Mouse (Mus musculus) olfactory bulb, adult 2 months (tissue): ENCODE measurements around the gene Tmem40. TPM values are rescaled to one million over a fixed set of nuclear protein-coding genes. Genes with fewer than 3 reads are reported as not detected.

Experiments
- H3K27ac ChIP-seq: fragments of 200-500 bp; 2 replicates; pipeline ENCODE4 v1.5.1; 2012; ENCODE audit warnings: low read depth, low read length; ENCODE audit not compliant: insufficient read depth
- H3K4me1 ChIP-seq: fragments of 200-500 bp; 2 replicates; pipeline ENCODE4 v1.6.1; 2012; ENCODE audit warnings: low read length; ENCODE audit not compliant: control insufficient read depth, insufficient read depth
- H3K4me3 ChIP-seq: fragments of 200-500 bp; 2 replicates; pipeline ENCODE4 v1.5.1; 2012; ENCODE audit warnings: mild to moderate bottlenecking, low read depth, low read length, moderate library complexity; ENCODE audit not compliant: insufficient read depth
- CTCF ChIP-seq: fragments of 200-500 bp; IDR thresholded peaks from 2 replicates; pipeline ENCODE4 v1.5.1; 2012; ENCODE audit warnings: low read depth, mild to moderate bottlenecking, low read length, moderate library complexity; ENCODE audit not compliant: insufficient read depth
- POLR2A ChIP-seq: fragments of 200-500 bp; IDR thresholded peaks from 2 replicates; pipeline ENCODE4 v1.6.1; 2012; ENCODE audit warnings: mild to moderate bottlenecking, low read depth, low read length, moderate library complexity; ENCODE audit not compliant: insufficient read depth
- WGBS: fragments of 180-500 bp; shearing (Covaris S2); methylation state at CpG from one replicate; pipeline ENCODE4 v1.1.7; 2018; 5-methylcytosine and 5-hydroxymethylcytosine counted together
- polyA plus RNA-seq: library from polyadenylated mRNA; stranded (reverse); fragments of >200 nt; gene quantifications from 2 replicates; pipeline ENCODE4 v1.2.4, GENCODE M21; 2012; ENCODE audit warnings: low replicate concordance; ENCODE audit not compliant: missing spikeins, insufficient read depth, insufficient read length

The Tmem40 gene
- polyA plus RNA-seq, 1 experiment, result not detected

GRCm38 (mm10) chr6:115772201-115772600 is 10.0 kb upstream of the Tmem40 start:
- no peak for TF ChIP-seq POLR2A
- TF ChIP-seq CTCF, result no peak
- Histone ChIP-seq H3K4me1 (peaks cover 18% of the 10 kb centered on the region), H3K4me3 (no peak overlapping the region), H3K27ac (no peak overlapping the region)
- WGBS, result 85% methylated on average over 6 of the region's 6 CpGs

GRCm38 (mm10) chr6:115770852-115771251 is 8.6 kb upstream of the Tmem40 start:
- Histone ChIP-seq H3K27ac (no peak overlapping the region), H3K4me1 (peaks cover 16% of the 10 kb centered on the region), H3K4me3 (no peak overlapping the region)
- no peak for TF ChIP-seq POLR2A
- TF ChIP-seq CTCF, result no peak
- 81% methylated on average over 4 of the region's 4 CpGs for WGBS

- Histone ChIP-seq H3K4me1 (peaks cover 10% of the 10 kb centered on the region), H3K27ac (no peak overlapping the region), H3K4me3 (no peak overlapping the region)
- no peak for TF ChIP-seq POLR2A
- no peak for TF ChIP-seq CTCF
- WGBS, result 85% methylated on average over 20 of the region's 20 CpGs
Observed at GRCm38 (mm10) chr6:115770059-115770670, 8.0 kb upstream of the Tmem40 start.

- Histone ChIP-seq H3K4me1 (peaks cover 5% of the 10 kb centered on the region), H3K27ac (no peak overlapping the region), H3K4me3 (no peak overlapping the region)
- TF ChIP-seq CTCF (no peak), POLR2A (no peak)
- WGBS, result 96% methylated on average over 4 of the region's 4 CpGs
Observed at GRCm38 (mm10) chr6:115768207-115768606, 6.0 kb upstream of the Tmem40 start.

DNA sequence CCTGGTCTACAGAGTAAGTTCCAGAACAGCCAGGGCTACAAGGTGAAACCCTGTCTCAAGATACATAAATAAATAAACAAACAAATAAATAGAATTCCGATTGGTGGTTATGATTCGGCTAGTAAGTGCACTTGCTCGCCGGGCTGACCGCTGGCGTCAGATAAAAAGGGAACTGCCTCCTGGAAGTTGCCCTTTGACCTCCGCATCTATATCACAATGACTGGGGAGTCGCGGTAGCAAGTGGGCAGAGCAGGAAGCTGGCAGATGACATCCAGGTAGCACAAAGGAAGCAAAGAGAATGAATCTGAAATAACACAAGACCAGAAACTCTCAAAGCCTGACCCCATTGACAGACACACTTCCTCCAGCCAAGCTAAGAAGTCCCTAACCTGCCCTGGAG is 5.1 kb upstream of the Tmem40 start:
- TF ChIP-seq CTCF (no peak), POLR2A (no peak)
- no peak overlapping the region for H3K4me3 ChIP-seq
- peaks cover 9% of the 10 kb centered on the region for H3K4me1 ChIP-seq
- H3K27ac ChIP-seq, result no peak overlapping the region
- WGBS, result 66% methylated on average over 9 of the region's 9 CpGs

- Histone ChIP-seq H3K4me3 (no peak overlapping the region), H3K4me1 (peaks cover 13% of the 10 kb centered on the region), H3K27ac (no peak overlapping the region)
- WGBS, result 37% methylated on average over 7 of the region's 7 CpGs
- TF ChIP-seq CTCF (no peak), POLR2A (no peak)
Observed at GRCm38 (mm10) chr6:115764179-115764578, 2.0 kb upstream of the Tmem40 start.

DNA sequence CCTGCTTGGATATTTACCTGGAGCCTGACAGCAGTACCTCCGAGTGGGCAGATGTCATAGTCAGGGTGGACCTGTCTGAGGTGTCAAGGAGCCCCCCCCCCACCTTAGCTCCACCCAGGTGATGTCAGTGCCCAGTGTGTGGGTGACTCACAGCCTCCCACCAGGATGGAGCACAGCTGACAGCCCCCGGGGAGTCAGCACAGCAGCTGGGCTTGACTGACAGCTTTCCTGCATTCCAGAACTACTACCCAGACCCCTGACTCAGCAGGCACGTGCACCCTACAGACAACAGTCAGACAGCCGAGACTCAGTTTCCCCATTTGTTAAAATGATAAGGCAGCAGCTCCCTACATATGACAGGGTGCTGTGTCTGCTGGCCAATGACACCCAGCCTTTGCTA is 1.2 kb downstream of the Tmem40 start:
- no peak for TF ChIP-seq POLR2A
- TF ChIP-seq CTCF, result no peak
- Histone ChIP-seq H3K27ac (no peak overlapping the region), H3K4me1 (peaks cover 13% of the 10 kb centered on the region), H3K4me3 (no peak overlapping the region)
- whole genome bisulfite sequencing, result 66% methylated on average over 4 of the region's 4 CpGs

GRCm38 (mm10) chr6:115760137-115760536 is 2.1 kb downstream of the Tmem40 start:
- TF ChIP-seq CTCF, result no peak
- TF ChIP-seq POLR2A, result no peak
- peaks cover 13% of the 10 kb centered on the region for H3K4me1 ChIP-seq
- H3K4me3 ChIP-seq, result no peak overlapping the region
- 92% methylated on average over 4 of the region's 4 CpGs for WGBS
- no peak overlapping the region for H3K27ac ChIP-seq

DNA sequence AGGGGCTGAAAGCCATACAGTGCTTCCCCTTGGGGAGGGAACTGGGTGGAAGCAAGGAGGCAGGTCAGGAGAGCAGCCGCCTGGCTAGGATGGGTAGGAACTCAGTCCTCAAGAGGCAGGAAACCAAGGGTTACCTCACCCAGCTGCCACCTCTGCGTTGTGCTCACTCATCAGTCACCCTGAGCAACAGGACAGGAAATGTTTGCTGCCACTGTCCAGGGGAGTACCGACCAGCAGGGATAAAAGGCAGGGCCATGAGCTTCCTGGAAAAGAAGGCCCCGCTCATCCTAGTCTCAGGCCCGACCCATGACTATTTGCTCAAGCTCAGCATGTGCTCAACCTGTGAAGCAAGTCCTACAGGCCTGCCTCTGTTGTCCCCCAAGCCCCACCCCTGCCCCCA is 2.7 kb downstream of the Tmem40 start:
- Histone ChIP-seq H3K4me3 (no peak overlapping the region), H3K4me1 (peaks cover 13% of the 10 kb centered on the region), H3K27ac (no peak overlapping the region)
- TF ChIP-seq CTCF (no peak), POLR2A (no peak)
- 79% methylated on average over 5 of the region's 5 CpGs for WGBS

DNA sequence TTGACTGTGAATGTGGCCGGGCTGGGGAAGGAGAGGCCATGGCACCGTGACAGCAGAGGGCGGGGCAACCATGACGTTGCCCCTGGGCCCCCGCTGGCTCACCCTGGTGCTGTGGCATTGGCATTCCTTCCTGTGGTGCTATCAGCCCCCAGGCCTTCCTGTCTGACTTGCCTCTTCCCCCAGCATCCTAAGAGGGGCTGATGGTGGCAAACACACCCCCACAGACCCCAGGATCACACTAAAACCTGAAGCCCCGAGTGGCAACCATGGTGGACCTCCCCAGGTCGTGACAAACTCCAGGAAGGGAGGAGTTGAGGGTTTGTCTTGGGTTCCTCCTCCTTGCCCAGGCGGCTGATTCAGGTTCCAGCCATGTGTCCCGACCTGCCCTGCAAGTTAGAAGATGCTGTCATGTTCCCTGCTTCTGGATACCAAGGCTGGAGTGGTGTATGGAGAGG is 3.2 kb downstream of the Tmem40 start:
- TF ChIP-seq POLR2A, result no peak
- no peak for TF ChIP-seq CTCF
- no peak overlapping the region for H3K4me3 ChIP-seq
- H3K4me1 ChIP-seq, result peaks cover 9% of the 10 kb centered on the region
- H3K27ac ChIP-seq, result no peak overlapping the region
- 68% methylated on average over 9 of the region's 9 CpGs for WGBS
